Mouse (Mus musculus) heart, embryonic 12.5 days (tissue): ENCODE results near the gene Skp2. TPM values are rescaled to one million over a fixed set of nuclear protein-coding genes. Genes with fewer than 3 reads are reported as not detected.

ENCODE experiments used
- ATAC-seq: fragments of 200-750 bp; cut with Nextera tagmentation; 2 replicates; pipeline ENCODE4 v1.8.0; 2017; ENCODE audit warnings: moderate TSS enrichment, moderate library complexity; ENCODE audit not compliant: insufficient number of reproducible peaks, low FRiP score
- H3K27ac ChIP-seq: fragments of 300-500 bp; sonication (generic); 2 replicates; pipeline ENCODE4 v1.5.1; 2016; ENCODE audit warnings: mild to moderate bottlenecking, moderate library complexity; ENCODE audit not compliant: poor library complexity, severe bottlenecking
- H3K27me3 ChIP-seq: fragments of 300-500 bp; sonication (generic); replicated peaks from 2 replicates; pipeline ENCODE4 v1.6.1; 2016; ENCODE audit warnings: mild to moderate bottlenecking, moderate library complexity
- H3K36me3 ChIP-seq: fragments of 300-500 bp; sonication (generic); 2 replicates; pipeline ENCODE4 v1.6.1; 2016; ENCODE audit warnings: mild to moderate bottlenecking, moderate library complexity
- H3K4me1 ChIP-seq: fragments of 300-500 bp; sonication (generic); replicated peaks from 2 replicates; pipeline ENCODE4 v1.6.1; 2016; ENCODE audit warnings: mild to moderate bottlenecking
- H3K4me2 ChIP-seq: fragments of 300-500 bp; sonication (generic); 2 replicates; pipeline ENCODE4 v1.6.1; 2016; ENCODE audit warnings: mild to moderate bottlenecking, moderate library complexity
- H3K4me3 ChIP-seq: fragments of 300-500 bp; sonication (generic); 2 replicates; pipeline ENCODE4 v1.5.1; 2016; ENCODE audit warnings: mild to moderate bottlenecking
- H3K9ac ChIP-seq: fragments of 300-500 bp; sonication (generic); 2 replicates; pipeline ENCODE4 v1.6.1; 2016; ENCODE audit warnings: mild to moderate bottlenecking, moderate library complexity
- H3K9me3 ChIP-seq: fragments of 300-500 bp; sonication (generic); replicated peaks from 2 replicates; pipeline ENCODE4 v1.6.1; 2016; ENCODE audit warnings: mild to moderate bottlenecking, moderate library complexity
- WGBS: fragments of 180-500 bp; shearing (Covaris S2); methylation state at CpG from one replicate; pipeline ENCODE4 v1.1.7; 2016; 5-methylcytosine and 5-hydroxymethylcytosine counted together
- polyA plus RNA-seq: library from polyadenylated mRNA; unstranded; fragments of >200 nt; fragmentation: Nextera tagmentation; extraction: Ambion mirVana; gene quantifications from 2 replicates; pipeline ENCODE4 v1.2.1, GENCODE M21; 2016

The Skp2 gene
- polyA plus RNA-seq, 1 experiment from 2014 or later, result 43.3 TPM

- no peaks in the 10 kb centered on the region for H3K9me3 ChIP-seq
- H3K9ac ChIP-seq, result peak overlapping the region; percentile 21; the same call in 1 of the 2 replicates
- WGBS, result 2% methylated on average over 4 of the region's 4 CpGs
- peak overlapping the region; percentile 65 for H3K4me2 ChIP-seq
- no peaks in the 10 kb centered on the region for H3K36me3 ChIP-seq
- H3K4me3 ChIP-seq, result peak overlapping the region; percentile 29; the same call in 1 of the 2 replicates
- ATAC-seq, result peak; percentile 75
- H3K27me3 ChIP-seq, result no peaks in the 10 kb centered on the region
- peak overlapping the region; percentile 78 for H3K27ac ChIP-seq
- H3K4me1 ChIP-seq, result peaks cover 63% of the 10 kb centered on the region
These were observed 80.6 kb downstream of the Skp2 start for GRCm38 (mm10) chr15:9074671-9075070.

DNA sequence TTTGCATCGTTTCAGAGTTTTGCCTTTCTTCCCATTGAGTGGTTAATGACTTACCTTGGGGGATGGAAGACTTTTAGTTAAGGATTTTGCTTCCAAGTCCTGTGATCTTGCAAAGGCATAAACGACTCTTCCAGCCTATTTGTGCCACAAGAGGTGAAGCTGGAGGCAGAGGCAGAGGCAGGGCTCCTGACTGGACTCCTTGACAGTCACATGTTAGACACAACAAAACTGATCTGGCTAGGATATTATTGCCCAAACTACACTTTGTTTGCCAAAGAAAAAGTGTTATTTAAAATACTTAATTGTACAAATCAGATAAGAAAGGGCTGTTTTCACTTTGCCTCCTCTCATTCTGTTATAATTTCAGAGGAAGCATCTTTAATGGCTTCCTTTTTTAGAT is 81.1 kb downstream of the Skp2 start:
- Histone ChIP-seq H3K4me3 (peak overlapping the region; percentile 96), H3K4me1 (peaks cover 58% of the 10 kb centered on the region), H3K9me3 (no peaks in the 10 kb centered on the region), H3K9ac (no peak overlapping the region), H3K27me3 (no peaks in the 10 kb centered on the region), H3K27ac (peak overlapping the region; percentile 94; the same call in 1 of the 2 replicates), H3K4me2 (peak overlapping the region; percentile 72), H3K36me3 (no peaks in the 10 kb centered on the region)
- ATAC-seq, result no peak
- 21% methylated on average over 2 of the region's 2 CpGs for WGBS

- Histone ChIP-seq H3K4me1 (peaks cover 53% of the 10 kb centered on the region), H3K27ac (peak overlapping the region; percentile 94), H3K27me3 (no peaks in the 10 kb centered on the region), H3K9ac (peak overlapping the region; percentile 63; the same call in 1 of the 2 replicates), H3K36me3 (no peaks in the 10 kb centered on the region), H3K9me3 (no peaks in the 10 kb centered on the region), H3K4me2 (peak overlapping the region; percentile 72), H3K4me3 (peak overlapping the region; percentile 96)
- WGBS, result 69% methylated on average over 5 of the region's 5 CpGs
- no peak for ATAC-seq
These were observed 81.5 kb downstream of the Skp2 start for GRCm38 (mm10) chr15:9073684-9074083.

GRCm38 (mm10) chr15:9073067-9073608 is 82.1 kb downstream of the Skp2 start:
- Histone ChIP-seq H3K36me3 (no peaks in the 10 kb centered on the region), H3K9me3 (no peaks in the 10 kb centered on the region), H3K27ac (peak overlapping the region; percentile 94), H3K9ac (peak overlapping the region; percentile 97), H3K4me3 (peak overlapping the region; percentile 96), H3K4me1 (peaks cover 48% of the 10 kb centered on the region), H3K27me3 (no peaks in the 10 kb centered on the region), H3K4me2 (peak overlapping the region; percentile 72)
- no peak for ATAC-seq
- WGBS, result 19% methylated on average over 12 of the region's 12 CpGs

GRCm38 (mm10) chr15:9072630-9073029 is 82.6 kb downstream of the Skp2 start:
- Histone ChIP-seq H3K36me3 (no peaks in the 10 kb centered on the region), H3K9me3 (no peaks in the 10 kb centered on the region), H3K27me3 (no peaks in the 10 kb centered on the region), H3K4me1 (peaks cover 44% of the 10 kb centered on the region), H3K4me3 (peak overlapping the region; percentile 96), H3K9ac (peak overlapping the region; percentile 97), H3K4me2 (peak overlapping the region; percentile 72), H3K27ac (peak overlapping the region; percentile 94)
- ATAC-seq, result no peak
- WGBS, result 8% methylated on average over 5 of the region's 5 CpGs

DNA sequence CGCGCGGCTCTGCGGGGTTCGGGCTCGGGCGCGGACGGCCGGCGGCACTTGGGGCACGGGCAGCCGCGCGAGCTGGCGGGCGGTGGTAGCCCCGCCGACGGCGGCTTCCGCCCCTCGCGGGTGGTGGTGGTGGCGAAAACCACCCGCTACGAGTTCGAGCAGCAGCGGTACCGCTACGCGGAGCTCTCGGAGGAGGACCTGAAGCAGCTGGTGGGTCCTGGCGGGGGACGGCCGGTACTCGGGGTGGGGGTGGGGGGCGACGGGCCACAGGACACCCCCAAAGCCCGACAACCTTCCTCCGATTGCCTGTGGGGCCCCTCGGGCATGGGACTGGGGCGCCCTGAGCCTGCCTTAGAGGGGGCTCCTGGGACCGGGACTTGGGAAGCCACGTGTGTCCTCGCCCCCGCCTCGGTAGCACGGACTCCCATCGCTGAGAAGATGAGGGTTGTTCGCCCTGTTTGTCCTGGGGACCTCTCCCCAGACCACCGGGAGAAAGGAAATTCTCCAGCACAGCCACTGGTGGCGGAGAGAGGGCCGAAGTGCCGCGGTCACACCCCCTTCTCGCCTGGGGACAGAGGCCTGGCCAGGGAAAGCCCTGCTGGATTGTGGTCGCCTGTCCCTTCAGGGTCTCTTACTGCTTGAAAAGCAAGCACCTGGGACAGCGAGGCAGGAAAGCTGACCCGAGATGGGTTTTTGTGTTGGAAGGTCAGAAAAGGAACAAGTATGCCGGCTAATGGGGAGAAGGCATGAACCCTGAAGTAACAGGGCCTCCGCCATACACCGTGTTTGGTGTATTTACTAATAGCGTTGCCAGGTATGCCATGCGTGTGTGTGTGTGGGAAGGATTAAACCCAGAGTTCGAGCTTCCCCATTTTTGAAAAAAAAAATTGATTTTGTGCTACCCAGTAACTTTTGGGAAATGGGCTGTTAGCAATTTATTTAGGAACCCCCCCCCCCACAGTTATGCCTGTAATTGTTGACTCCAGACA is 83.4 kb downstream of the Skp2 start:
- ATAC-seq, result peak; percentile 23
- Histone ChIP-seq H3K27ac (peak overlapping the region; percentile 94), H3K36me3 (no peaks in the 10 kb centered on the region), H3K9me3 (no peaks in the 10 kb centered on the region), H3K4me2 (peak overlapping the region; percentile 72), H3K4me3 (peak overlapping the region; percentile 96), H3K9ac (peak overlapping the region; percentile 97), H3K4me1 (peaks cover 39% of the 10 kb centered on the region), H3K27me3 (no peaks in the 10 kb centered on the region)
- WGBS, result under 1% methylated on average over 55 of the region's 66 CpGs

GRCm38 (mm10) chr15:9070912-9071555 is 84.2 kb downstream of the Skp2 start, which contains the start of gene Nadk2:
TSS of gene Nadk2 (plus strand) at chr15:9071260.
- 0% methylated on average over 45 of the region's 54 CpGs for WGBS
- peak; percentile 97 for ATAC-seq
- H3K36me3 ChIP-seq, result no peaks in the 10 kb centered on the region

DNA sequence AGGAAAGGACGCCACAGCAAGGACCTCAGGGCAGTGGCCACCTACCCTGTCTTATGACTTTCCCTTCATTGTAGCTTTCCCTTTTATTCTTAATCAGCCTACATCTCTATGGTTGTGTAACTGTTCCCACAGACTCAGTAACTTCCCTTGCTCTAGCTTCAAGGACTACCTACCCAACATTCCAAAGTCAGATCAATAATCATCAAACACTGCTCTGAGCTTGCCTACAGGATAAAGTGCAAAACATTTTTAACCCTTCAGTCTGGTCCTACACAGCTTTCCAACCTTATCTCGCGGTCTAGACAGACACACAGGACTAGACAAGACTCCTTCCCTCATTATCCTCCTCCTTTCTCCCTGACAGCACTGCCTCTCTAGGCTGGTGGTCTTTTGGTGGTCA is 84.9 kb downstream of the Skp2 start:
- WGBS, result 5% methylated on average over 3 of the region's 3 CpGs
- H3K9ac ChIP-seq, result peak overlapping the region; percentile 79
- H3K4me2 ChIP-seq, result peak overlapping the region; percentile 89
- no peaks in the 10 kb centered on the region for H3K27me3 ChIP-seq
- H3K27ac ChIP-seq, result peak overlapping the region; percentile 77
- no peak for ATAC-seq
- peak overlapping the region; percentile 96 for H3K4me3 ChIP-seq
- no peaks in the 10 kb centered on the region for H3K9me3 ChIP-seq
- no peaks in the 10 kb centered on the region for H3K36me3 ChIP-seq
- peaks cover 27% of the 10 kb centered on the region for H3K4me1 ChIP-seq

More at GRCm38 (mm10) chr15:9070912-9071555, 84.2 kb downstream of the Skp2 start, which contains the start of gene Nadk2:
- H3K4me3 ChIP-seq, result peak within 1 kb of the TSS; percentile 96
- peak within 1 kb of the TSS; percentile 89 for H3K4me2 ChIP-seq
- peak within 1 kb of the TSS; percentile 97 for H3K9ac ChIP-seq
- no peaks in the 10 kb centered on the region for H3K27me3 ChIP-seq
- peak within 1 kb of the TSS; percentile 94 for H3K27ac ChIP-seq
- no peaks in the 10 kb centered on the region for H3K9me3 ChIP-seq
- peaks cover 32% of the 10 kb centered on the region for H3K4me1 ChIP-seq

DNA sequence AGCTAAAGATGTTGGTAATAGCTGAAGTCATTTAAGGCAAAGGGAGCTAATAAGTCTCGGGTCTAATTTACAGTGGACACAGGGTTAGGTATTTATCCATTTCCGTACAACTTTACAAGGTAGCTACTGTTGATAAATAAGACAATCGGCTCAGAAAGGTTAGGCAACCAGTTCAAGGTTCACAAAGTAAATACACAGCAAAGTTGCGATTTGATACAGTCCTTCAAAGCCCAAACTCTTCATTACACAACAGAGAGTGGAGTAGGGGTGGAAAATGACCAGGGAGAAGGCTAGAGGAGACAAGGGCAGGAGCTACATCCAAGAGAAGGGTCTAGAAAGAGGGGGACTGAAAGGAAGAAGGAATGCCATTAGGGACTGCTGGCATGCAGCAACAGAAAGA is 86.3 kb downstream of the Skp2 start:
- WGBS, result 80% methylated on average over 4 of the region's 4 CpGs

More for the DNA sequence above, 86.3 kb downstream of the Skp2 start:
- Histone ChIP-seq H3K36me3 (no peaks in the 10 kb centered on the region), H3K9ac (no peak overlapping the region), H3K4me1 (peaks cover 13% of the 10 kb centered on the region), H3K27me3 (no peaks in the 10 kb centered on the region), H3K27ac (no peak overlapping the region), H3K9me3 (no peaks in the 10 kb centered on the region), H3K4me2 (no peak overlapping the region), H3K4me3 (no peak overlapping the region)
- no peak for ATAC-seq
